Mouse (Mus musculus) left cerebral cortex, postnatal 10 days (tissue): Measurements from ENCODE around the gene Sall2. TPM values are rescaled to one million over a fixed set of nuclear protein-coding genes. Genes with fewer than 3 reads are reported as not detected.
"Not testable (repeated sequence)": the region's sequence is repeated elsewhere in the genome, so short reads cannot be mapped to it uniquely, and the experiment has no call there.

Experiments
- DNase-seq, 2 experiments: peaks; one replicate each; pipeline ENCODE4 v3.0.0; 2021 to 2022; ENCODE audit warnings: low spot score in 2 of 2, mixed read lengths in 1 of 2; ENCODE audit errors: extremely low spot score in 1 of 2
- intact Hi-C: fragments of 180-260 bp; cut with DNase I; formaldehyde crosslinking; loops from one replicate; pipeline ENCODE4 v1.15.1; 2025
- total RNA-seq, 2 experiments: library from RNA; stranded (reverse); gene quantifications; 2 replicates each; pipeline ENCODE4 v1.2.3; 2021

Sall2 gene
- total RNA-seq = 10 to 100 TPM; 39.6 to 39.9 TPM

DNA sequence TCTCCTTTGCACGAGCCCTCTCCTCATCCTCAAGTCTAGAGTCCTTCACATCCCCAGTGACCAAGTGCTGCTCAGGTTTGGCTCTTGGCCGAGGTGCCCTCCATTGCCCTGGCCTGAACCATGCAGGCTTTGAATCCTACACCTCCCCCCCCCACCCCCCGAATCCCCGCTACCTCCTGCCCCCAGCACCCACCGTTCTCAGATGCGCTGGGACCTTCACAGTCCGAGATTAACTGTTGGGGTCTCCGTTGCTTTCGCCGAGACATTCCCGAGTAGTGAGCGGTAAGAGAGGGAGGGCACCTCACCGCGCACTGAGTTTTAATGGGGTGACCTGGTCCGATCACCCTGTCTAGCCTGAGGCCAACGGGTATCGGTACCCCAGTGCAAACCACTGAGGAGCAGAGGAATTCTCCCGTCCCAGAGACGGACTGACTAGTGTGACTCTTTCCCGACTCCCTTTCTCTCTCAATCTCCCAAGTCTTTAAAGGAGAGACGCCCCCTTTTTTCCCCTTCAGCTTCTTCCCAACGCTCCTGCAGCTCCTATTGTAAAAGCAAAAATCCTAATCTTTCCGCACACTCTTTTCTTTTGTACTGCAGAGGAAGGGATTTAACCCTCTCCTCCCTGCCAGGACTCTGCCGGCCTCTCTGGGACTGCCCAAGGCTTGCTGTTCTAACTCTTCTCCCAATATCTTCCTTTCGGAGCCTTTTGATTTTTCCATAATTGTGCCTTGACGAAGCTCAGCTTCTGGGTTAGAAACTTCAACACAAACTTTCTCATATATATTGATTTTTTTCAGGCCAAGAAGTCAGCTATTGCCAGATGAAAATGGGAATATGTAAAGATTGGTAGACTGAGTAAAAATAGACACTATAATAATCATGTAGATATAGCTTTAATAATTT is at the start of gene Sall2:
Gene Sall2 (minus strand): TSS at position 853 of the 903 bp plus-strand sequence.
- no peak for DNase-seq
- intact Hi-C loops = no loop called here

DNA sequence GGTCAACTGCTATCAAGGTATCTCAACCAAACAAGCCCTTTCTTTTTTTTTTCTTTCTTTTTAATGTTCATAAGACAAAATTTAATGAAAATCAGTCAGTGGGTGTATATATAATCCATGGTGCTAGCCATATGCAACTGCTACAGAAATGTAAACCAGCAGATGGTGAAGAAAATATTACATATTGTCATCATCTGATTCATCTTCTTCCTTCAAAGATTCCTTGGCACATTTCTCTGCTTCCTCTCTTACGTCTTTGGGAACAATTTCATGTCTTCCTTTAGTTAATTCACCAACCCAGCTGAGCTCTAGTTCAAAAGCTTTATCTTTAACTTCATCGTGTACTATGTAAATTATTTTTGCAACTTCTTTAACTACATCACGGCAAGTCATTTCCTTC is 40.2 kb upstream of the Sall2 start:
- intact Hi-C loops = no loop called here
- DNase-seq = no peak

DNA sequence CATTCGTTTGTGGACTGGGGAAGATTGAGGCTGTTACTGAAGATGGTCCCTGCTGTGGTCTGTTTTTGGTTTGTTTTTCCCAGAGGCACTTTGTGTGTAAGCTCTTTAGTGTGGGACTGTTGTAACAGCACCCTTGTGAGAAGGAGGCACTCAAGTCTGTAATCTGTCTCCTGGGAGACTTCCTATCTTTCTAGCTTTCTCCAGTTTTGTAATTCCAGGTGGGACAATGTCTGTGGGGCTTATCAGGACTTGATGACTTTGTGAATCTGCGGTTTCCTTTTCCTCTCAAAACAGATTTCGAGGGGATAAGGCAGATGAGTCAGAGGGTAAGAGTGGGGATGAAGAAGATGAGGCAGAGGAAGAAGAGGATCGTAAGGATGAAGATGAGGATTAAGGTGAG is 27.7 kb upstream of the Sall2 start, which contains the start of gene Olfr1513:
Gene Olfr1513 (minus strand): TSS at position 101 of the 400 bp plus-strand sequence.
- DNase-seq = no peak
- intact Hi-C loops = loop anchor here (10.0 kb wide), 1 partner anchor 58 kb away; the partner anchor contains the start of gene Olfr1510

DNA sequence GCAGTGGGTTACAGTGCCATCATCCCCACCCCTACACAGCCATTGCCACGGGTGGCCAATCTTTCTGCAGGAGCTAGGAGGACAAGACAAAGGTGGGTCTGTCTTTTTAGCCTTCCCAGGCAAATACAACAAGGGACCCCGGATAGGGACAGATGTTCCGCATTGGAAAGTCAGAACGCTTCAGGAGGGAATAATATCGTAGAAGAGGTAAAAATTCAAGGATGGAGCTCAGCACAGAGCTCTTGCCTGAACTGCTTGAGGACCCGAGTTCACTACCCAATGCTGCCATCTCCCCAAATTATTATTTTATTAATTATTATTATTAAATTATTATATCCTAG is 10.9 kb upstream of the Sall2 start:
- DNase-seq = no peak
- intact Hi-C loops = loop anchor here (2.0 kb wide), 2 partner anchors 35 to 45 kb away; partner anchors contain the start of gene Mettl3

DNA sequence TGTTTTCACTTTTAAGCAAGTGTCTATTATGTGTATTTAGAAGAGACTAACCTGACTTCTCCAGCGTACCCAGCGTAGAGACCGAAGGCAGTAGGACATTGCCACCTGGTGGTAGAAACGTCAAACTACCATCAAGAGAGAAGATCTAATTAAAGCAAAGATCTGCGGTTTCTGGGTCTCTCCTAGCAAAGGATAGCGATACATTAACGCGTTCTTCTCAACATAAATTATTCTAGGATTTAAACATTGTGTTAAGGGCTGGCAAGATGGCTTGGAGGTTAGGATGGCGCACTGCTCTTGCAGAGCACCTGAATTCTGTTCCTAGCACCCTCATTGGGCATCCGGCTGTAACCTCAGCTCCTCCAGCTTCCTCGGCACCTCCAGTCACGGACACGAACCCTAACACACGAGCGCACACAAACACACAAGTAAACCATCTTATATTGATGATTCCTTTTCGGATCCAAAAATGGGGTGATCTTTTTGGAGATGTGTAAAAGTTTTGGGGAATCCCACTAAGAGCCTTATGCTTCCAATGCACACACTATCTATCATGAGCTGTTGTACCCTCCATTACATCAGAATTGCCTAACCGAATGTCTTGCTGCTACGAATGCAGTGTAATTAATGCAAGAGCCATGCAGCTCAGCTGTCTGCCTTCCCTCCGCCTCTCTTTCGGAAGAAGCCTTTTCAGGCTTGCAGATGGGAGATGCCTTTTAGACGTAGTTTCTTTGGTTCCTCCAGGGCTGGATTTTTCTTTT is 10.4 kb upstream of the Sall2 start:
- intact Hi-C loops = loop anchor here (2.0 kb wide), 2 partner anchors 34 to 44 kb away; partner anchors contain the start of gene Mettl3
- DNase-seq = peak; percentile 51 to 85

DNA sequence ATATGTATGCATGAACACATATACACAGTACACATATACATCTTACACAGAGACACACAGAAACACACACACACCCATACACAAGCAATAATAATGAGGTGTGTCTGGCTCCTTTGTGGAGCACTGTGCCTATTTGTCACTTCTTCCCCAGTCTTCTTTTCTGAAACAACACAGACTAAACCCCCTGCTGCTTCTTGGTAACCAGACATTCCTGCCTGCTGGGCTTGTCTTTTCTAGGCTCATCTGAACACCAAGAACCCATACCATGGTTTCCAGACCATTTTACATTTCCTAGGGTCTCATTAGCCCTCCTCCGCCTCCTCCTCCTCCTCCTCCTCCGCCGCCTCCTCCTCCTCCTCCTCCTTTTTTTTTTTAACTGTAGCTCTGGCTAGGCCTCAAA is 3.6 kb upstream of the Sall2 start:
- intact Hi-C loops = no loop called here
- DNase-seq = no peak

DNA sequence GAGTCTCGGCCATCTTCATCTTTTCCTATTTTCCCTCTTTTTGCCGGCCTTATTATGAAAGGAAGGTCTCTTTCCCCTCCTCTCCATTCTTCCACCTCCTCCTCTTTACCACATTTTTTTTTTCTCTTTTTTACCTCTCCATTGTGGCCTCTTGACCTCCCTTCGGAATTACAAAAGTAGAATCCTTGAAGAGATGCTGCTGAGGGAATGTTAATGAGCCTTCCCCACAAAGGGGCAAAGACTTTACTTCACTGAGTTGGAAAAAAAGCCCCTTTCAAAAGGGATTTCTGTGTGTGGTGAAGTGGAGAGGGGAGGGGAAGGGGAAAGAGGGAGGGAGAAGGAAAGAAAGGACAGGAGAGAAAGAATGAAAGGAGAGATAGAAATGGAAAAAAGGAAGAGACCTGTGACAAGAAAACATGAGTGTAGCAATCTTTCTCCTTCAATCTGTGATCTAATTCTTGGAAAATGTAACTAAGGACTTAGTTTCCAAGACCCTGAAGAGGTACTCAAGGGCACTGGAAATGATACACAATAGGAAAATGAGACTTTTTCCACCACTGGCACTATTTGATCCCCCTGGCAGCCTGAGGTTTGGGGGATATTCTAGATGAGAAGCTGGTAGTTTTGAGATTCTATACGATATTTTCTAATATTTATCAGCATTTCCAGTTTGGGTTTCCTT is 2.6 kb upstream of the Sall2 start:
- intact Hi-C loops = no loop called here

DNA sequence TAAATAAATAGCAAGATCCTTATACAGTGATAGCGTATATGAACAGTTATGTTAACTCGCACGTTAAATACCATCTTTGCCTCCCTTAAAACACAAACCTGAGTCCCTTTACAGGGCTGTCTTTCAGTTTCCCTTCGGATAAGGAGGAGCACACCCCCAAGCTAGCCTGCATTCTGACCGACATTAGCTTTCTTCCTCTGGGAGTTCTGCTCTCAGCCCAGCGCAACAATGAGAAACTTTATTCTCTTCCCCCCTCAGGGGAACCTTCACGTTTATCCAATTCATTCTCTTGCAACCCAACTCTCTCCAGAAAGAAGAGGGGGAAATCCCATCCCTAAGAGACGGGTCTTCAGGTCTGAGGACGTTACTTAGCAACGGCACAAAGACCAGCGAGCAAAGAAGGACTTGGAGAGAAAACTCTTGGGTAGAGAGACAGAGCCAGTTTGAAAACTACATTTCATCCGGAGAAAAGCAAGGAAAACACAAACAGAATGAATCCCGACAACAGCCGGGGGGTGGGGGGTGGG is 1.1 kb downstream of the Sall2 start:
- no peak for DNase-seq
- intact Hi-C loops = no loop called here

More for the DNA sequence above, 2.6 kb upstream of the Sall2 start:
- no peak for DNase-seq

DNA sequence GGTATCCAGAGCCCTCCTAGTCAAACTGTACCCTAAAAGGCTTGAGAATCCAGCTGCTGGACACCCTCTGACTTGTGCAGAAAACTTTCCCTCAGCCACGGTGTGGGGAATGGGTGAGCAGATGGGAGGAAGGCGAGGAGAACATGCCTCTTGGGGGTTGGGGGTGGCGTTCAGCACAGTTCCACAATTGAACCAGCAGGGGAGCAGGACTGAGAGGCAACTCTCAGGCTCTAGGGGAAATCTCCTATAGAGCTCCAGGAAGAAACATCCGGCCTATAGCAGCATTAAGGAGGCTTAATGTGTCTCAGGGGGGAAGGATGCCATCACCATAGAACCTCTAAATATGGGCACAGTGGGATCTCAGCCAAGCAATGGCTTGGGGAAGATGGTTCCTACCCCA is 2.7 kb downstream of the Sall2 start:
- DNase-seq = no peak
- intact Hi-C loops = no loop called here

DNA sequence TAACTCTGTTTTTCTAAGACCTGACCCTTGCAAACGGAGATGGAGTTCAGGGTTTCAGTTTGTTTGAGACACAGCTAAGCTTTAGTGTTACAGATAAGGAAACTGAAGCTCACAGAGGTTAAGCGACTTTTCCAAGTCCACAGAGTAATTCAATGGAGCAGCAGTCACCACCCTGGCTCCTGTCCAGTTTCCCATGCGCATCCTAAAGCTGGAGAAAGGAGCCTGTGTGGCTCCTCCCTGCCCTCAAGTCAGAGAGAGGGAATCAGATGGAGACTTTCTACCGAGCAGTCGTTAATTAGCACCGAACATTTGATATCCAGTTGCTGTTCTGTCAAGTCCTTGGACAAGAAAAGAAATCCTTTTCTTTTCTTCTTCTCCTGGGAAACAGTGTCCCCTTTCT is 9.2 kb downstream of the Sall2 start:
- intact Hi-C loops = no loop called here

DNA sequence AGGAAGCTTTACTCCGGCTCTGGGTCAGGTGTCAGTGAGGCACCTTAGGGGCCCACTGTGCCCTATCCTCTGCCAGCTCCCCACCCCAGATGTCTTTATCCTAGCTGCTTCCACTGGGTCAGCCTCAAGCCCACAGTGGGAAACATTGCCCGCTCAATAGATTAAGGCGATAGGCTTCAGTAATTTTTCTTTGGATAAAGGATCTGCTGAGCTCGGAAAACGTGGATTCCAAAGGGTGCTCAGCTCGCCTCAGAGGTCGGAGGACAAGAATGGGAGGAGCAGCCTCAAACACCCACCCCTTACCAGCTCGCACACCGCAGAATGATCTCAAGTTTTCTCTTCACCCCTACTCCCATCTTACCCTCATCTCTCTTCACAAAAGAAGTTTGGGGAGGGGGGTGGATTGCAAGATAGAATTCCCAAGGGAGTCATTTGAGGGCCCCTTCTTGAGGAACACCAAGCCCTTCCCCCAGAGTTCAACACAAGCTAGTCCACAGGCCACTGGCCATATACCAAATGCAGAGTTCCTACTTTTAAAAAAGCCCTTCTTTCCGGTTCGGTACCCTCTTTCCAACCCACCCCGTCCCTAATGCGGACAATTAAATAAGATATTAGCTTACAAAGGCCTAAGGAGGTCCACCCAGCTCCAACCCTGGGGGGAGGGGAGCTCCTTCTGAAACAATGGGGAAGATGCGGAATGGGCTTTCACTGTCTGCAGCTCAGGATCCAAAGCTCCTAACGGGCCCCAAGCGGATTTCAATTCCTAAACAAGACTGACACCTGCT is 11.9 kb downstream of the Sall2 start:
- intact Hi-C loops = no loop called here
- DNase-seq = no peak

More for the DNA sequence above, 9.2 kb downstream of the Sall2 start:
- DNase-seq = peak in 1 of 2 experiments; percentile 20

DNA sequence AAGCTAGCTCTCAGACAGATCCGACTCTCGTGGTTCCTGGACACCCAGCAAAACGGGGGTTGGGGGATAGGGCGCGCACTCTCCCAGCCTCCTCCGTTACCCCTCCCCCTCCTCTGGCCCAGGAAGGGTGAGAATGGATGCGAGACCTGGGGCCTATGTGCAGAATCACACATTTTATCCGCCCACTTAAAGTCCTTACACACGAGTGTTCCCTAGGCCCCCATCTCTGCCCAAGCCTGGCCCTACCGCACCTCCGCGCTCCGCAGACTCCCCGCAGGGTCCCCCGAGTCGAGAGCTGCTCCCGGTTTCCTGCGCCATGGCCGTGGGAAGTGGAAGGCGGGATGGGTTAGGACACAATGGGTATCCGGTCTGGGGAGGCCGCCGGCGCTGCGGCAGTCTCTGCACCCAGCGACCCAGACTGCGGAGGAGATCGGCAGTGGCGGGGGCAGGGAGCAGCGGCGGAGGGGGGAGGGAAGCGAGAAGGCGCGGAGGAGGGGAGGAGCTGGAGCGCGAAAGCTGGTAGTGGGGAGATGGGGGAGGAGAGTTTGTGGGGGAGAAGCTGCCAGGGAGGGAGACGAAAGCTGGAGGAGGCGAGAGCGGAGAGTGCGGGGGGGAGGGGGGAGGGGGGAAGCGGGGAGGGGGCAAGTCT is 12.6 kb downstream of the Sall2 start:
- intact Hi-C loops = no loop called here
- peak; percentile 67 to 88 for DNase-seq

DNA sequence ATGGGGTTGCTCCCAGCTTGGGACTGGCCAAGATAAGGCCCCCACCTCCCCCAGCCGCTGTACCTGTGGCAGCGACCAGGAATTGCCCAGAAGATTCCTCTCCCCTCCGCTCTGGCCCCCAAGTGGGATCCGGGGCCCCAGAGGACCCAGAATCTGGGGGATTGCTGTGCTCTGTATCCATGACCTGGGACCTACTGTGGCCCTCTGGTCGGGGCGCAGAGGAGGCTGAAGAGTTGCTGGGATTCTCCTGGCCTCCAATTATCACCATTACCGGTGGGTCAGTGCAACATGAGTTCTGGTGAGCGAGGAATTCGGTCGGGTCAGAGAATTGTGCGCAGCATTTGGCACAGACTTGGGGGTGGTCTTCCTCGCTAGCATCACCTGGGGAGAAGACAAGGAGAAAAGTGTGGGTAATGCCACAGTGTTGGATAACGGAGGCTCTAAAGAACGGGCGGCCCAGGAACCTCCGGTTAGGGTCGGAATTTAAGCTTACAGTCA is 13.2 kb downstream of the Sall2 start:
- DNase-seq = no peak
- intact Hi-C loops = no loop called here

DNA sequence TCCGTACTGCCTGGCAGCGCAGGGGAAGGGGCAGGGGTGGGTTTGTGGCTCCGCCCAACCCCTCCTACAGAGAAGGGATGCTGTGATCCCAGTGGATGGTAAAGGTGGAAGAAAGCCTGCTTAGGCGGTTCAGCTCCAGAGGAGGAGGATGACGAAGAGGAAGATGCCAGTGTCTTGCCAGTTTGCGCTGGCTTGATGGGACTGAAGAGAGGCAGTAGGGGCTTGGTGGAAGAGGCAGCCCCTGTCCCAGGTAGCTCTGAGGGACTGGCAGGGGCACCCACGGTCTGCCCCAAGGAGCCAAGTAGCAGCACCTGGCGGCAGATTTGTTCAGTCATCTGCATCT is 13.8 kb downstream of the Sall2 start:
- intact Hi-C loops = no loop called here

DNA sequence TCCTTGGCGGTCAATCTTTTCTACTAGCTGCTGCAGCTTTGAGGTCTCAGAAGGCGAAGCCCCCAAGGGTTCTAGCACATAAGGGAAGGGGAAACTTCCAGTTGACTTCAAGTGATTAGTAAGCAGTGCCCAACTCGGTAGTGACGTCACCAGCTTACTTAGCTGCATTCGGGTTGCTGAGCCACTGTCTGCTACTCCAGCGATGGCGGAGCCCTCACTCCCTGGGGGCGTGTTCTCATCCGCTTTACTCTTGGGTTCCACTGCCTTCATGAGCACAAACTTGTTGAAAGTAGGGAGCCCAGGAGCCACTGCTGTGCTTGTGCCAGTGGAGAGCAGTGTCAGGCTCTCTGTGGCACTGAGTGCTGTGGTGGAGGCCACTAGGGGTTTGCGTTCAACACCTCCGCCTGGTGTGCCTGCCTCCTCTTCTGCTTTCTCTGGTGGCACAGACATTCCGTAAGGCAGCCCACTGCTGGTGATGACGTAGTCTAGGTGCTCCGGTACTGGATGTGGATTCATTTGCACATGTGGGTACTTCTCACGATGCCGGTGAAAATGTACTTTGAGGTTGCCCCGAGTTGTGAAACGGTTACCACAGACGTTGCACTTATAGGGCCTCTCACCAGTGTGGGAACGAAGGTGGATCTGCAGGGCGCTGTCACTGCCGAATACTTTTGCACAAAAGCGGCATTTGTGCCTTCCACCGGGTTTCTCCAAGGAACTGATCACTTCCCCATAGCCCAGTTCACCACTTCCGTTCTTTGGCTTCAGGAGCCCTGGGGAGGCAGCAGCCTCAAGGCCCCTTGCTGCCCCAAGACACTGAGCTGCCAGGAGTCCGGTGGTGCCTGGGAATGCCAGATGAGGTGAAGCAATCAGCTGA is 14.4 kb downstream of the Sall2 start:
- intact Hi-C loops = no loop called here
- peak in 1 of 2 experiments; percentile 25 for DNase-seq

More for the DNA sequence above, 13.8 kb downstream of the Sall2 start:
- DNase-seq = no peak

DNA sequence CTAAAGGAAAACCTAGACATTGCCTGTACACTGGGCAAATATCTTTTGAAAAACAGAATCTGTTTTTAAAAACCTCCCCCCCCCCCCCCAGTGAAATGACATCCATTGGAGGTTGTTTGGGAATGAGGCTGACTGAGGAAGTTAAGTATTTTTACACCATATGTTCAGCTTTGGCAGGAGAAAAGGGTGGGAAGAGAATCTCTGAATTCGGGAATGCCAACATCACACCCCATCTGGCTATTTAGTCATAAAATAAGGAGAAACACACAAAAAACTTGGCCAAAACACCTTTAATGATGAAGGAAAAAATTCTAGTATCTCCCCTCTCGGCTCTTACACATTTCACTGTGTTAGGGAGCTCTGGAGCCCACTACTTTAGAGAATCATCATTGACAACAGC is 17.7 kb downstream of the Sall2 start:
- intact Hi-C loops = no loop called here
- DNase-seq = no peak

DNA sequence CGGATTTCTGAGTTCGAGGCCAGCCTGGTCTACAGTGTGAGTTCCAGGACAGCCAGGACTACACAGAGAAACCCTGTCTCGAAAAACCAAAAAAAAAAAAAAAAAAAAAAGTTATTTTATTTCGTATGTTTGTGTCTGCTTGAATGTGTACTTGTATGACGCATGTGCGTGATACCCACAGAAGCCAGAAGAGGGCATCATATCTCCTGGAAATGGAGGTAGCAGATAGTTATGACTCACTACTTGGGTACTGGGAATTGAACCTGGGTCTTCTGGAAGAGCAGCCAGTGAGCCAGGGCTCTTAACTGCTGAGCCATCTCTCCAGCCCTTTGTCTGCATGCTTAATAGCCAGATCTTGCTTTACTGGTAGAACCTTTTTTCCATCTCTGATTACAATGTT is 18.2 kb downstream of the Sall2 start:
- intact Hi-C loops, DNase-seq: not testable (repeated sequence)
